Mouse (Mus musculus) myocyte (in vitro differentiated cells): Measurements from ENCODE around the gene Ubox5. TPM values are rescaled to one million over a fixed set of nuclear protein-coding genes. Genes with fewer than 3 reads are reported as not detected.
A peak's percentile ranks its signal among the peaks of the same experiment; 100 is the strongest.

ENCODE experiments used
- H3K27me3 ChIP-seq: one replicate; pipeline ENCODE4 v1.6.1; 2011; ENCODE audit not compliant: control insufficient read depth, insufficient read depth, insufficient read length
- H3K36me3 ChIP-seq: one replicate; pipeline ENCODE4 v1.6.1; 2011; ENCODE audit not compliant: control insufficient read depth, insufficient read depth
- H3K4me2 ChIP-seq: one replicate; pipeline ENCODE4 v1.6.1; 2011; ENCODE audit warnings: low read depth, control low read depth
- H3K4me3 ChIP-seq: one replicate; pipeline ENCODE4 v1.5.1; 2011; ENCODE audit warnings: mild to moderate bottlenecking, control low read depth, moderate library complexity
- H3K79me2 ChIP-seq: one replicate; pipeline ENCODE4 v1.6.1; 2011; ENCODE audit not compliant: control insufficient read depth, insufficient read depth
- H3ac ChIP-seq: one replicate; pipeline ENCODE4 v1.6.1; 2011; ENCODE audit not compliant: control insufficient read depth, insufficient read length
- CEBPB ChIP-seq: IDR thresholded peaks from 2 replicates; pipeline ENCODE4 v1.6.1; 2011; ENCODE audit warnings: mild to moderate bottlenecking, moderate library complexity; ENCODE audit not compliant: poor library complexity, insufficient read depth, severe bottlenecking
- E2F4 ChIP-seq: IDR thresholded peaks from one replicate; pipeline ENCODE4 v1.6.1; 2011; ENCODE audit warnings: mild to moderate bottlenecking, control low read depth, moderate library complexity; ENCODE audit not compliant: insufficient read depth
- MAX ChIP-seq: IDR thresholded peaks from one replicate; pipeline ENCODE4 v1.6.1; 2011; ENCODE audit warnings: low read depth, mild to moderate bottlenecking, control low read depth
- MYOD1 ChIP-seq, 3 experiments: IDR thresholded peaks; one replicate each; pipeline ENCODE4 v1.6.1; 2011; ENCODE audit warnings: control low read depth in 2 of 3, low read depth in 2 of 3, mild to moderate bottlenecking in 2 of 3, moderate library complexity in 1 of 3; ENCODE audit not compliant: insufficient read length in 2 of 3, control insufficient read depth in 1 of 3
- MYOG ChIP-seq, 3 experiments: IDR thresholded peaks; one replicate each; pipeline ENCODE4 v1.6.1; 2011; ENCODE audit warnings: control low read depth in 2 of 3, low read depth in 2 of 3, mild to moderate bottlenecking in 2 of 3; ENCODE audit not compliant: insufficient read length in 2 of 3, control insufficient read depth in 1 of 3, insufficient read depth in 1 of 3
- POLR2A ChIP-seq: IDR thresholded peaks from one replicate; pipeline ENCODE4 v1.6.1; 2011; ENCODE audit warnings: low read depth, mild to moderate bottlenecking, control low read depth, moderate library complexity; ENCODE audit not compliant: insufficient read length
- POLR2AphosphoS2 ChIP-seq: IDR thresholded peaks from one replicate; pipeline ENCODE4 v1.6.1; 2011; ENCODE audit warnings: low read depth, control low read depth; ENCODE audit not compliant: insufficient read length
- REST ChIP-seq: IDR thresholded peaks from one replicate; pipeline ENCODE4 v1.6.1; 2011; ENCODE audit warnings: mild to moderate bottlenecking, control low read depth, moderate library complexity; ENCODE audit not compliant: insufficient read depth, insufficient read length
- SRF ChIP-seq: IDR thresholded peaks from one replicate; pipeline ENCODE4 v1.6.1; 2011; ENCODE audit warnings: low read depth; ENCODE audit not compliant: control insufficient read depth, insufficient read length
- TCF12 ChIP-seq: IDR thresholded peaks from one replicate; pipeline ENCODE4 v1.6.1; 2011; ENCODE audit warnings: mild to moderate bottlenecking, control low read depth; ENCODE audit not compliant: poor library complexity, insufficient read depth, severe bottlenecking
- TCF3 ChIP-seq: IDR thresholded peaks from one replicate; pipeline ENCODE4 v1.6.1; 2011; ENCODE audit warnings: low read depth, control low read depth; ENCODE audit not compliant: insufficient read length
- USF1 ChIP-seq: IDR thresholded peaks from one replicate; pipeline ENCODE4 v1.6.1; 2011; ENCODE audit warnings: low read depth, mild to moderate bottlenecking, control low read depth, moderate library complexity
- polyA plus RNA-seq: library from polyadenylated mRNA; unstranded; fragments of >200 nt; fragmentation: generic; extraction: Trizol; gene quantifications from one replicate; pipeline ENCODE4 v1.2.1, GENCODE M21; 2012; ENCODE audit warnings: missing spikeins

Ubox5 gene
- polyA plus RNA-seq, 1 experiment = 5.4 TPM

DNA sequence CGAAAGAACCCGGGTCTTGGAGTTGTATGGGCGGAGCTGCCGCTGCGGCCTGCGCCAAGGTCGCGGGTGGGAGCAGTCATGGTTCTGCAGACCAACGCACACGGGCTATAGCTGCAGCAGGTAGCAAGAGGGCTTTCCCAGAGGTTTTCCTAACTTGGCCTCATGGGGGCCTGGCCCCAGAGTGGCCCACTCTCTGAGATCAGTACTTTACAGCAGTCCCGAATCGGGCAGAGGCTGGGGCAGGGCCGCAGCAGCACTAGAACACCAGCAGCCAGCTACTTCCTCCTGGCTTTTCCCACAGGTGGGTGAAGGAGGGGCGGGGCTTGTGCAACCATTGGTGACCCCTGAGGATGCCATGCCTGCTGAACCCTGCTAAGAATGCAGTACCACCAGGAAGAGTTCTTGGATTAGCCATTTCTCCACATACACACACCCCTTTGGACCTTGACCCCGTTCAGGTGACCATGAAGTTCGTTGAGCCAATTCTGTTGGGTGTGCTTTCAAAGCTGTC lies 8.3 kb upstream of the Ubox5 start:
- Histone ChIP-seq H3K4me2 (no peak overlapping the region), H3ac (no peak overlapping the region), H3K27me3 (no peaks in the 10 kb centered on the region), H3K79me2 (no peaks in the 10 kb centered on the region), H3K4me3 (no peak overlapping the region), H3K36me3 (no peaks in the 10 kb centered on the region)
- TF ChIP-seq E2F4 (no peak), MAX (no peak), REST (no peak), TCF3 (no peak), USF1 (no peak), POLR2A (no peak), CEBPB (no peak), SRF (no peak), POLR2AphosphoS2 (no peak), MYOG (IDR thresholded peaks at IDR 0.05; ENCODE audit: control insufficient read depth in 1 of 3, insufficient read depth in 1 of 3, insufficient read length in 2 of 3, low read depth in 2 of 3) (no peak), TCF12 (no peak)

DNA sequence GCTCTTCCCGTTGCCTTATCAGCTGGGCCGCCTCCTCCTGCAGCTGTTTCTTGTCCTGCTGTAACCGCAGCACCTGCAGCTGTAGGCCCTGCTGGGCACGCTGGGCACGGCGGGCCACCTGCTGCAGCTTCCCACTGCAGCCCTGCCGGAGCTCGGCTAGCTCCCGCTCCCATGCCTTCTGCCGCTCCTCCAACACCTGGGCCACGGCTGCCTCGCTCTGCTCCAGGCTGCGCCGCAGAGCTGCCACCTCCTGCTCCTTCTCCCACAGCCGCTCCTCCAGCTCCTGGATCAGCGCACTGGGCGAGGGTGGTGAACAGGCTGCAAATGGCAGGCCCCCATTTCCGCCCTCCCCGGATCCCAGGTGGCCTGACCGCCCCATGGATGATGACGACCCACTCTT lies 6.0 kb upstream of the Ubox5 start:
- Histone ChIP-seq H3K27me3 (no peaks in the 10 kb centered on the region), H3K4me3 (no peak overlapping the region), H3K36me3 (no peaks in the 10 kb centered on the region), H3K4me2 (no peak overlapping the region), H3K79me2 (no peaks in the 10 kb centered on the region), H3ac (no peak overlapping the region)
- TF ChIP-seq POLR2A (no peak), MYOG (IDR thresholded peaks at IDR 0.05; ENCODE audit: control insufficient read depth in 1 of 3, insufficient read depth in 1 of 3, insufficient read length in 2 of 3, low read depth in 2 of 3) (peak in 2 of 3 experiments; percentile 92 to 94), TCF12 (no peak), SRF (no peak), POLR2AphosphoS2 (no peak), MAX (no peak), E2F4 (no peak), MYOD1 (IDR thresholded peaks at IDR 0.05; ENCODE audit: control insufficient read depth in 1 of 3, insufficient read length in 2 of 3, low read depth in 2 of 3) (peak in 2 of 3 experiments; percentile 71 to 85), USF1 (no peak), TCF3 (no peak), CEBPB (no peak), REST (no peak)

DNA sequence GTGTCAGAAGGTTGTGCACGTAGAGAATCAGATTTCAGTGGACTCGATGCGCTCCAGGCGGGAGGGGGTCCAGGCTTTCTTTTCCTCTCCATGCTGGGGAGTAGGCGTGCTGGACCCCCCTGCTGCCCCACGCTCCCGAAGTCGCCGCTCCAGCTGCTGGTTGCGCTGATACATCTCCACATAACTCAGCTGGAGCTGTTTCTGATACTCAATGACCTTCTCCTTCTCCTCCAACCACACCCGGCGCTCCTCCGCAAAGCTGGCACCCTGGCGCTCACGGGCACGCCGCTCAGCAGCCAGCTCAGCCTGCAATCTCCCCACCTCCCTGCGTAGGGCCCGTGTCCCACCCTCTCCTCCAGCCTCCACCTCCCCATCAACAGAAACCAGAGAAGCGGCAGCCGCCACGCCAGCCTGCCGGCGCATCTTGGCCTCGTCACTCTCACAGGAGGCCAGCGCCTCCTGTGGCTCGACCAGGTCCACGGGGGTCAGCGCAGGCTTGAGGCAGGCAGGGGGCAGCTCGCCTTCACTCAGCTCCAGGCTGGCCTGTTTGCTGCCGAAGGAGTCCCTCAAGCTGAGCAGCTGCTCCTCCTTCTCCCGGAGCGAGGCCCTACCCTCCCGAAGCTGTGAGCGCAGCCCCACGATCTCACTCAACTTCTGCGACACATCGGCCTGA lies 5.0 kb upstream of the Ubox5 start:
- Histone ChIP-seq H3K79me2 (no peaks in the 10 kb centered on the region), H3K27me3 (no peaks in the 10 kb centered on the region), H3K4me2 (no peak overlapping the region), H3K36me3 (no peaks in the 10 kb centered on the region), H3ac (no peak overlapping the region), H3K4me3 (no peak overlapping the region)
- TF ChIP-seq USF1 (no peak), CEBPB (no peak), MAX (no peak), POLR2A (no peak), E2F4 (no peak), SRF (no peak), MYOD1 (IDR thresholded peaks at IDR 0.05; ENCODE audit: control insufficient read depth in 1 of 3, insufficient read length in 2 of 3, low read depth in 2 of 3) (no peak), REST (no peak), TCF12 (no peak), MYOG (IDR thresholded peaks at IDR 0.05; ENCODE audit: control insufficient read depth in 1 of 3, insufficient read depth in 1 of 3, insufficient read length in 2 of 3, low read depth in 2 of 3) (no peak)

DNA sequence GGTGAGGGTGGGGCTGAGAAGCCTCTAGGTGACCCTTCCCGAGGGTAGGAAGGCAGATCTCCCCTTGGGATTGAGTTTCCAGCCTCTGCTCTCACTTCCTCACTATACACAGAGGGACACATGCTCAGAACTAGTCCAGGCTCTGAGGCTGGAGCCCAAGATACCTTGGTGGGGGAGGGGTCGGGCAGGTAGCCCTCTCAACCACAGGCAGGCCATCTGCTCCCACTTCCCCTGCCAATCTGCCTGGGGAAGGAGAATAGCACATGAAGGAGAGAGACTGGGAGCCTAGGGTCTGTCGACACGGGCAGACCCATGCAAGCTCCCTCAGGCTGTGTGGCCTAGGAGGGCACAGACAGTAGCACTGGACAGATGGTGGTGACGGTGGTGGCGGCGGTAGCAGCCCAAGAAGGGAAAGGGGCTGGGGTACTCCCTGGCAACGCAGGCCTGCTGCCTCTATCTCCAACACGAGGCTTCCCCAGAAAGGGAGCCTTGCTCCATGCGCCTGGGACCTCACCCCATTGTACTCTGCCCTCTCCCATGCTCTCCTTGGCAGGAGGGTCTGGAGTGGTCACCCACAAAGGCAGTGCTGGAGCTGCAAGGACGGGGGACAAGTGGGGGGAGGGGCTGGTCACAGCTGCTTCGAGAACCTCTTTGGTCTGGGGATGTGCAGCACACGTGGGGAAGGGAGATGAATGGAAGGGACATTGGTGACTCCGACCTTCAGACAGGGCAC lies 4.3 kb upstream of the Ubox5 start:
- Histone ChIP-seq H3K27me3 (no peaks in the 10 kb centered on the region), H3K36me3 (no peaks in the 10 kb centered on the region), H3ac (no peak overlapping the region), H3K79me2 (peaks cover 6% of the 10 kb centered on the region), H3K4me2 (no peak overlapping the region), H3K4me3 (no peak overlapping the region)
- TF ChIP-seq MYOD1 (IDR thresholded peaks at IDR 0.05; ENCODE audit: control insufficient read depth in 1 of 3, insufficient read length in 2 of 3, low read depth in 2 of 3) (no peak), POLR2AphosphoS2 (no peak), REST (no peak), POLR2A (no peak), E2F4 (no peak), TCF12 (no peak)

DNA sequence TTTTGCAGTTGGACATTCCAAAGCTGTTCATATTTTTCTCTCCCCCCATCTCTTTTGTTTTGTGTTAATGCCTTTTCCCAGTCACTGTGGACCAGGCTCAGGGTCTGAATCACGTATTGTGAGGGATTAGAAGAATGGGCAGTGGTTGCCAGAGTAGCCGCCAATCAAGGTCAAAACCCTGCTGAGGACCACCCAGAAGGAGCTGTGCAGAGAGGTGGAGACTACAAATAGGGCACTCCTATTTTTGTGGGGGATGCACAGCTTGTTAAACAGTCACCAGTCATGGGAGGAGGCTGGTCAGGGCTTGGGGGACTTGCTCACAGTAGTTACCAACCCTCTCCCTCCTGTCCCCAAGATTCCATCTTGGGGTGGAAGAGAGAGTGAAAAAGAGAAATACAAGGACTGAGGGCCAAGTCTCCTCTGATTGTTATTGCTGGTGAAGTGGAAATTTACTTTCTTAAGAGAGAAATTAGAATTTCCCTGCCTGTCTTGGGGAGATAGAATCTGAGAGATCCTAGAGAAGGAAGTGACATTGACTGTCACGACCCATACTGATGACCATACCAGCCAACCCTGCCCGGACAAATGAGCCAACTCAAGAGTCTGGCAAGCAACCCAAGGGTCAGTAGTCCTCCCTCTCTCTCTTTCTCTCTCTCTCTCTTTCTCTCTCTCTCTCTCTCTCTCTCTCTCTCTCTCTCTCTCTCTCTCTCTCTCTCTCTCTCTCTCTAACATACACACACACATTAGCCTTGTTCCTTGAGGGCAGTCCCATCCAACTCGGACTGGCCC lies 3.2 kb upstream of the Ubox5 start:
- H3K4me2 ChIP-seq = no peak overlapping the region
- peaks cover 17% of the 10 kb centered on the region for H3K79me2 ChIP-seq
- H3K36me3 ChIP-seq = no peaks in the 10 kb centered on the region
- H3ac ChIP-seq = no peak overlapping the region
- H3K27me3 ChIP-seq = no peaks in the 10 kb centered on the region
- no peak overlapping the region for H3K4me3 ChIP-seq
- TF ChIP-seq POLR2AphosphoS2 (no peak), TCF12 (no peak), CEBPB (no peak), REST (no peak), SRF (no peak), MAX (no peak), TCF3 (no peak), MYOD1 (IDR thresholded peaks at IDR 0.05; ENCODE audit: control insufficient read depth in 1 of 3, insufficient read length in 2 of 3, low read depth in 2 of 3) (no peak), MYOG (IDR thresholded peaks at IDR 0.05; ENCODE audit: control insufficient read depth in 1 of 3, insufficient read depth in 1 of 3, insufficient read length in 2 of 3, low read depth in 2 of 3) (no peak), POLR2A (no peak), E2F4 (no peak), USF1 (no peak)
